Mouse (Mus musculus) lung, adult 2 months (tissue): ENCODE data around the gene Jund. TPM values are rescaled to one million over a fixed set of nuclear protein-coding genes. Genes with fewer than 3 reads are reported as not detected.

Experiments
- DNase-seq: peaks from one replicate; pipeline ENCODE4 v3.0.0; 2022
- H3K4me1 ChIP-seq: fragments of 200-500 bp; 2 replicates; pipeline ENCODE4 v1.6.1; 2011; ENCODE audit warnings: low read length; ENCODE audit not compliant: control insufficient read depth, insufficient read depth
- H3K4me3 ChIP-seq: fragments of 200-500 bp; replicated peaks from 2 replicates; pipeline ENCODE3; 2011; ENCODE audit warnings: low read depth, mild to moderate bottlenecking, control low read depth, low read length; ENCODE audit errors: extremely low read depth
- CTCF ChIP-seq: fragments of 200-500 bp; IDR thresholded peaks from 2 replicates; pipeline ENCODE4 v1.5.1; 2011; ENCODE audit warnings: mild to moderate bottlenecking, low read length, control low read depth; ENCODE audit not compliant: insufficient read depth
- POLR2A ChIP-seq: fragments of 200-500 bp; IDR thresholded peaks from 2 replicates; pipeline ENCODE4 v1.6.1; 2011; ENCODE audit warnings: low read depth, mild to moderate bottlenecking, control low read depth, low read length, borderline replicate concordance; ENCODE audit errors: extremely low read depth
- WGBS: fragments of 180-500 bp; shearing (Covaris S2); methylation state at CpG from one replicate; pipeline ENCODE4 v1.1.7; 2018; 5-methylcytosine and 5-hydroxymethylcytosine counted together
- polyA plus RNA-seq: library from polyadenylated mRNA; depleted of rRNA; stranded (reverse); fragments of >200 nt; gene quantifications from 2 replicates; pipeline ENCODE4 v1.2.3, GENCODE M21; 2012

The Jund gene
- polyA plus RNA-seq, 1 experiment = 378 TPM

DNA sequence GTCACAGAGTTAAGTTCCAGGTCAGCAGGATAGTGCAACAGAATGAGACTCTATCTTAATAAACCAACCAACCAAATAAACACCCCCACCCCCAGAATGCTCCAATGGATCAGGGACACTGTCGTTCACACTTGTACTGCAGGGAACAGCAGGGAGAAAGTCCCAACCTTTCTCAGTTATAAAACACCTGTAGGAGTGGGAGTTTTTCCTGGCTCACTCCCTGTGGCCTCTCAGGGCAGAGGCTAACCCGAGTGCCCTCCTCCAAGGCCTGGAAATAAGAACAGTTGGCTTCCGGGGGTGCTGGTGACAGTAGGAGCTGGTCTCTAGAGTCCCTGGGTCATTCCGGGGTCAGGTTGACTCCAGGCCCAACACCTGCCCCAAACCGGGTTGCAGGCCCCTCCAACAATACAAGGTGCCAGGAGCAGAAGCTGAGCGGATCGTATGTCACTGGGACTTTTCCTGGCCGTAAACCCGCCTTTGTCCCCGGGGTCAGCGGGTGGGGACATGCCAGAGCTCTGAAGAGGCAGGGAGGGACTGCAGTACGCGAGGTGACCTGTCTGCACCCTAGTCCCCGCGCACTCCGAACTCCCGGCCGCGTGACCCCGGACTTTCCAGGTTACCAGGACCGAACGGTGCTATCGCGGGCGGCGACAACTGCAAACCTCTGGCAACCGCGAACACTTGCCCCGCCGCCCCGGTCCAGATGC, 39.7 kb upstream of the Jund start:
- Histone ChIP-seq H3K4me1 (peaks cover 3% of the 10 kb centered on the region), H3K4me3 (peak overlapping the region; percentile 91)
- TF ChIP-seq CTCF (no peak), POLR2A (no peak)
- WGBS = 2% methylated on average over 31 of the region's 31 CpGs
- DNase-seq = no peak

DNA sequence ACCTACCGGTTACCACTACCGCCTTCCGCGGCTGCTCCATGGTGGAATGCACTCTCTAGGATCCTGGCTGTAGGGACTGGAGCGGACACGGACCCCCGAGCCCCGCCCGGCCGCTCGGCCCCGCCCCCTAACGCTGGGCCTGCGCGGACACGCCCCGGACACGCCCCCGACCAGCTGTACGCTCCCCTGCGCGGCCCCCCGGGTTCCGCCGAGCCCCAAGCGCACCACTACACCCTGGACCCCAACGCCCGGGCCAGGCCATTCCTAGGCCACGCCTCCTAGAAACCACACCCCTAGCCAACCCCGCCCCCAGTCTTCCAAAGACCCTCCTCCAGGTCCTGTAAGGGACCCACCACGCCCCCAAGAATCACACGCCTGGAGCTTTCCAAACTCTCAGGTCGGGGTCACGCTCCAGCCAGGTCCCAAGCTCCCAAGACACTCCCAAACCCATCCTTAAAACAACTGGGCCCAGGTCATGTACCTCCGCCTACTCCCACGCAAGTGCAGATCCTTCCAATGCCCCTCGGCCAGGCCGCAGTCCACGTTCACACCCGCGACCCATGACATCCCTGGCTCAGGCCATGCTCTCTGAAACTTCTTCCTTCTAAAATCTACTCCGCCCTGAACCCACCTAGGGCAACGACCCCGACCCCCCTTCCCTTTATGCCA, 39.0 kb upstream of the Jund start:
- peak; percentile 81; the same call in 1 of the 2 replicates for TF ChIP-seq POLR2A
- TF ChIP-seq CTCF = no peak
- DNase-seq = peak; percentile 90
- Histone ChIP-seq H3K4me3 (peak overlapping the region; percentile 91), H3K4me1 (peaks cover 3% of the 10 kb centered on the region)
- WGBS = 3% methylated on average over 44 of the region's 44 CpGs

GRCm38 (mm10) chr8:70660273-70660725, 38.5 kb upstream of the Jund start, which contains the start of gene Pgpep1:
TSS of gene Pgpep1 (minus strand) at chr8:70660388.
- TF ChIP-seq POLR2A = no peak
- no peak for TF ChIP-seq CTCF
- no peak for DNase-seq
- 5% methylated on average over 14 of the region's 14 CpGs for WGBS
- peaks cover 3% of the 10 kb centered on the region for H3K4me1 ChIP-seq
- H3K4me3 ChIP-seq = peak within 1 kb of the TSS; percentile 91

GRCm38 (mm10) chr8:70663691-70664090, 35.1 kb upstream of the Jund start:
- DNase-seq = no peak
- TF ChIP-seq CTCF = no peak
- no peak for TF ChIP-seq POLR2A
- Histone ChIP-seq H3K4me3 (no peak overlapping the region), H3K4me1 (peaks cover under 1% of the 10 kb centered on the region)
- 47% methylated on average over 4 of the region's 4 CpGs for WGBS

- Histone ChIP-seq H3K4me3 (no peak overlapping the region), H3K4me1 (no peaks in the 10 kb centered on the region)
- no peak for TF ChIP-seq POLR2A
- no peak for TF ChIP-seq CTCF
- WGBS = 69% methylated on average over 3 of the region's 3 CpGs
- DNase-seq = no peak
These were observed 34.1 kb upstream of the Jund start for GRCm38 (mm10) chr8:70664631-70665030.

- no peak for DNase-seq
- Histone ChIP-seq H3K4me3 (no peak overlapping the region), H3K4me1 (no peaks in the 10 kb centered on the region)
- 79% methylated on average over 2 of the region's 2 CpGs for WGBS
- TF ChIP-seq POLR2A (no peak), CTCF (no peak)
These were observed 33.1 kb upstream of the Jund start for GRCm38 (mm10) chr8:70665599-70665998.

GRCm38 (mm10) chr8:70667071-70667470, 31.7 kb upstream of the Jund start:
- DNase-seq = no peak
- no peak overlapping the region for H3K4me3 ChIP-seq
- TF ChIP-seq POLR2A (no peak), CTCF (no peak)
- no peaks in the 10 kb centered on the region for H3K4me1 ChIP-seq
- WGBS = 46% methylated on average over 5 of the region's 5 CpGs

GRCm38 (mm10) chr8:70671615-70672324, 27.0 kb upstream of the Jund start:
- H3K4me1 ChIP-seq = peaks cover 19% of the 10 kb centered on the region
- no peak for DNase-seq
- TF ChIP-seq POLR2A (no peak), CTCF (no peak)
- 71% methylated on average over 10 of the region's 10 CpGs for WGBS
- H3K4me3 ChIP-seq = no peak overlapping the region

GRCm38 (mm10) chr8:70672325-70673078, 26.2 kb upstream of the Jund start:
- 31% methylated on average over 19 of the region's 19 CpGs for WGBS
- DNase-seq = no peak
- TF ChIP-seq CTCF = no peak
- no peak for TF ChIP-seq POLR2A
- Histone ChIP-seq H3K4me3 (peak overlapping the region; percentile 34), H3K4me1 (peaks cover 19% of the 10 kb centered on the region)
